Mouse (Mus musculus) thymus, adult 2 months (tissue): ENCODE measurements around the gene N4bp3. TPM values are rescaled to one million over a fixed set of nuclear protein-coding genes. Genes with fewer than 3 reads are reported as not detected.

Experiments used
- DNase-seq: peaks from one replicate; pipeline ENCODE4 v3.0.0; 2021
- H3K27ac ChIP-seq: fragments of 200-500 bp; 2 replicates; pipeline ENCODE4 v1.5.1; 2012; ENCODE audit warnings: low read length, control low read depth; ENCODE audit not compliant: control insufficient read depth, insufficient read depth
- H3K27me3 ChIP-seq: fragments of 200-500 bp; 2 replicates; pipeline ENCODE4 v1.6.1; 2012; ENCODE audit warnings: mild to moderate bottlenecking, low read length, moderate library complexity, mixed read lengths; ENCODE audit not compliant: control insufficient read depth, insufficient read depth
- H3K36me3 ChIP-seq: fragments of 200-500 bp; 2 replicates; pipeline ENCODE4 v1.6.1; 2012; ENCODE audit warnings: mild to moderate bottlenecking, low read length, moderate library complexity; ENCODE audit not compliant: control insufficient read depth, insufficient read depth
- H3K4me1 ChIP-seq: fragments of 200-500 bp; replicated peaks from 2 replicates; pipeline ENCODE4 v1.6.1; 2012; ENCODE audit warnings: low read length; ENCODE audit not compliant: control insufficient read depth, insufficient read depth
- H3K4me3 ChIP-seq: fragments of 200-500 bp; 2 replicates; pipeline ENCODE4 v1.5.1; 2012; ENCODE audit warnings: mild to moderate bottlenecking, low read length, control low read depth, moderate library complexity; ENCODE audit not compliant: control insufficient read depth, insufficient read depth
- CTCF ChIP-seq: fragments of 200-500 bp; IDR thresholded peaks from 2 replicates; pipeline ENCODE4 v1.5.1; 2012; ENCODE audit warnings: mild to moderate bottlenecking, control low read depth, low read length, moderate library complexity, borderline replicate concordance; ENCODE audit not compliant: control insufficient read depth, poor library complexity, insufficient read depth; ENCODE audit errors: extremely low read depth
- POLR2A ChIP-seq: fragments of 200-500 bp; IDR thresholded peaks from 2 replicates; pipeline ENCODE4 v1.6.1; 2012; ENCODE audit warnings: mild to moderate bottlenecking, low read length, control low read depth, moderate library complexity; ENCODE audit not compliant: control insufficient read depth, poor library complexity, insufficient read depth; ENCODE audit errors: extremely low read depth
- WGBS: fragments of 180-500 bp; shearing (Covaris S2); methylation state at CpG from one replicate; pipeline ENCODE4 v1.1.7; 2018; 5-methylcytosine and 5-hydroxymethylcytosine counted together
- polyA plus RNA-seq: library from polyadenylated mRNA; depleted of rRNA; stranded (reverse); fragments of >200 nt; gene quantifications from 2 replicates; pipeline ENCODE4 v1.2.3, GENCODE M21; 2012

The N4bp3 gene
- polyA plus RNA-seq, 1 experiment = 22.7 TPM

DNA sequence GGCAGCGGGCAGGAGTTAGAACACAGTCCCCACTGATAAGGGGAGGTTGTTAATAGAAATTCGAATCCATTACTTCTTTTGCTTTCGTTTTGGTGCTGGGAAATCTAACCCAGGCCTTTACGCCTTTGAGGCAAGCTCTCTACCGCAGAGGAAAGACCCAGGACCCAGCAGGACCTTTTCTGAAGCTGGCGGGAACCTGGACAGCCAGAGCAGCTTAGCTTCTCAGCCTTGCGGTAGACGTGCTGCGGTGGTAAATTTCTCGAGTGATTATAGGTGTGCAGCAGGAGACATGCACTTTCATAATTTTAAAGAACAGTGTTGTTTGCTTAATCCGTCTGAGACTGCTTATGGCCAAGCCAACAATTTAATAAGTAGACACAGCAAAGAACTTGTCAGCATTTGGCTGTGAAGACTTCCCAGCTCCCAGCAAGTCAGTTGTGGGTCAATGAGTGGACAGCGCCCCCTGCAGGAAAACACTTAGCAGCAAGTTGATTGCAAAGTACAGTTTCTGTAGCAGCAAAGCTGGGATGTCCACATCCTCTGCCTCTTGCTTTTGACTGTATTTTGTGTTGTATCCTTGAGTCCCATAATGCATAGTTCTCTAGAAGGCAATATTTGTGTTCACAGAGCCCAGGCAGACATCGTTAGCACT is 30.8 kb upstream of the N4bp3 start:
- H3K36me3 ChIP-seq = no peaks in the 10 kb centered on the region
- no peak overlapping the region for H3K4me3 ChIP-seq
- 0 out of 2 replicates have a peak, but pooled peaks cover 3% of the 10 kb centered on the region for H3K4me1 ChIP-seq
- 27% methylated on average over 13 of the region's 13 CpGs for WGBS
- peak; percentile 88 for DNase-seq
- H3K27ac ChIP-seq = no peak overlapping the region
- no peak for TF ChIP-seq POLR2A
- TF ChIP-seq CTCF = no peak; the same call in 1 of the 2 replicates
- no peaks in the 10 kb centered on the region for H3K27me3 ChIP-seq

DNA sequence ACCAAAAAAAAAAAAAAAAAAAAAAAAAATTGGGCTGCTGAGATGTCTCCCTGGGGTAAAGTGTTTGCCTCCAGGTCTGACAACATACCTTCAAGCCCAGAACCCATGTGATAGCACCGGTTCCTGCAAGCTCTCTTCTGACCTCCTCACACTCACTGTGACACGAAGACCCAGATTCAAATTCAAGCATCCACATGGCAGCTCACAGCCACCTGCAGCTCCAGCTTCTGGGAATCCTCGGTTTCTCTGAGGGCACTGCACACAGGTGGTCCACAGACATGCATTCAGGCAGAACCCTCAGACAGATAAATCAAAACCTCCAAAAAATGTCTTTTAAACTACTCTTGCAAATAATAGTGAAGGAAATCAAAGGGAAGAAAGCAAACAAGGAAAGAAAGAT is 28.8 kb upstream of the N4bp3 start:
- Histone ChIP-seq H3K27me3 (no peaks in the 10 kb centered on the region), H3K4me3 (no peak overlapping the region), H3K4me1 (0 out of 2 replicates have a peak, but pooled peaks cover 3% of the 10 kb centered on the region), H3K36me3 (no peaks in the 10 kb centered on the region), H3K27ac (no peak overlapping the region)
- TF ChIP-seq POLR2A = no peak
- no peak for TF ChIP-seq CTCF
- DNase-seq = no peak
- WGBS = 87% methylated on average over 3 of the region's 3 CpGs

DNA sequence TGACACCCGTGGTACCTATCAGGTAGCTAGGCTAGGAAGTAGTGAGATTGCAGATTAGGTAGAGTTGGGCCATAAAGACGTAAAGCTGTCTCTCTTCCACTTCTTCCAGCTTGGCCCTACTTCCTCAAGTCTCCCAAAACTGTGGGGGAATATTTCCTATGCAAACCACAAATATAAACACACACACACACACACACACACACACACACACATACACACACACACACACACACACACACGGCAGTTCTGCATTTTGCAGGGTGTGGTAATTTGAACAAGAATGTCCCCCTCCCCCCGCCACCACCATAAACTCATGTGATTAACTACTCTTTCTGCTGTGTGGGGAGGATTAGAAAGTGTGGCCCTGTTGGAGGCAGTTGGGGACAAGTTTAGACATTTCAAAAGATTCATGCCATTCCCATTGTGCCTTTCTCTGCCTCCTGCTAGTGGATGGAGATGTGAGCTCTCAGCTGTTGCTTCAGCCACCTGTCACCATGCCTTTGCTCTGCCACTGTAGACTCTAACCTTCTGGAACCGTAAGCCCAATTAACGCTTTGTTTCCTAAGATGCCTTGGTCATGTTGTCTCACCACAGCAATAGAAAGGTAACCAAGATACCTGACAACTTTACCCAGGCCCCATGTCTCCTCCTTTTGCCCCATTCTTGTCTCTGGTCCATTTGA is 27.2 kb upstream of the N4bp3 start:
- 64% methylated on average over 6 of the region's 6 CpGs for WGBS

DNA sequence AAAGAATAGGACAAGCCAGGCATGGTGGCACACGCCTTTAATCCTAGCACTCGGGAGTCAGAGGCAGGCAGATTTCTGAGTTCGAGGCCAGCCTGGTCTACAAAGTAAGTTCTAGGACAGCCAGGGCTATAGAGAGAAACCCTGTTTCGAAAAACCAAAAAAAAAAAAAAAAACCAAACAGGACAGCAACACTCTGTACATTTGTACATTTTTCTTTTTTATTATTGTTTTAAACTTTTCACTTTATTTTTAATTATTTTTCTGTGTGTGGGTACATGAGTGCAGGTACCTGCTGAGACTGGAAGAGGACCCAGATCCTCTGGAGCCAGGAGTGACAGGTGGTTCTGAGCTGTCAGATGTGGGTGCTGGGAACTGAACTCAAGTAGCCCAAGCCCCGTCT is 24.7 kb upstream of the N4bp3 start:
- 90% methylated on average over 5 of the region's 5 CpGs for WGBS
- Histone ChIP-seq H3K27ac (no peak overlapping the region), H3K36me3 (no peaks in the 10 kb centered on the region), H3K27me3 (no peaks in the 10 kb centered on the region), H3K4me3 (no peak overlapping the region), H3K4me1 (no peaks in the 10 kb centered on the region)
- no peak for DNase-seq
- TF ChIP-seq POLR2A (no peak), CTCF (no peak)

More for the DNA sequence above, 27.2 kb upstream of the N4bp3 start:
- no peaks in the 10 kb centered on the region for H3K27me3 ChIP-seq
- no peak overlapping the region for H3K4me3 ChIP-seq
- H3K4me1 ChIP-seq = 0 out of 2 replicates have a peak, but pooled peaks cover 3% of the 10 kb centered on the region
- no peak overlapping the region for H3K27ac ChIP-seq
- TF ChIP-seq POLR2A (no peak), CTCF (no peak)
- no peak for DNase-seq
- H3K36me3 ChIP-seq = no peaks in the 10 kb centered on the region

DNA sequence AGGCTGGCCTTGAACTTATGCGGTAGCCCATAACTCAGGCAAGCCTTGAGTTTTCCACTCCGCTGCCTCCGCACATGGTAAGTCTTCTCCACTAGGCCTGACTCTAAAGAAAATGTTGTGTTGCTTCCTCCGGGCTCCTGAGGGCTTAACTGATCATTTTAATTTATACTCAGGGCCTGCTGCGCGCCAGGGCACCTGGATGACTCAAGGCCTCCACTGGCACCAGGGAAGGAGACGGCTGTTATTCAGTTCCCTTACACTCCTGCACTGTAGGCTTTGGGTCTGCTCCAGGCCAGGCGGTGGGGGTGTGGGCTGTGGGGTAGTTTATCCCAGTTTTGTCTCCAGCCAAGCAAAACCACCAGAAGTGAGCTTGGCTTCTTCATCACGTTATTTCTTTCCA is 22.6 kb upstream of the N4bp3 start:
- WGBS = 93% methylated on average over 9 of the region's 9 CpGs
- no peak overlapping the region for H3K4me3 ChIP-seq

DNA sequence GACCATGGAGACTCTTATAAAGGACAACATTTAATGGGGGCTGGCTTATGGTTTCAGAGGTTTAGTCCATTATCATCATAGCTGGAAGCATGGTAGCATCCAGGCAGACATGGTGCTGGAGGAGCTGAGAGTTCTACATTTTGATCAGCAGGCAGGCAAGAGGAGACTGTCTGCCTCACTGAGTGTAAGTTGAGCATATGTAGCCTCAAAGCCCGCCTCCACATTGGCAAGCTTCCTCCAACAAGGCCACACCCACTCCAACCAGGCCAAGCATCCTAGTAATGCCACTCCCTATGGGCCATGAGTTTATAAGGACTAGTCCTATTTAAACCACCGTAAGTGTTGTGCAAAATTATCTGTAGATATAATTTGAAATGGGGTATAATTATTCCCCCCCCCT is 20.7 kb upstream of the N4bp3 start:
- no peak for DNase-seq
- Histone ChIP-seq H3K36me3 (no peaks in the 10 kb centered on the region), H3K4me1 (no peaks in the 10 kb centered on the region), H3K27me3 (no peaks in the 10 kb centered on the region), H3K4me3 (no peak overlapping the region), H3K27ac (no peak overlapping the region)
- no peak for TF ChIP-seq POLR2A
- no peak for TF ChIP-seq CTCF
- WGBS = 85% methylated on average over 2 of the region's 2 CpGs

More for the DNA sequence above, 22.6 kb upstream of the N4bp3 start:
- no peak for DNase-seq
- no peak overlapping the region for H3K27ac ChIP-seq
- no peaks in the 10 kb centered on the region for H3K27me3 ChIP-seq
- no peaks in the 10 kb centered on the region for H3K36me3 ChIP-seq
- no peaks in the 10 kb centered on the region for H3K4me1 ChIP-seq
- TF ChIP-seq POLR2A = no peak
- TF ChIP-seq CTCF = no peak
